Mouse (Mus musculus): ENCODE measurements around the gene Olfr1313. TPM values are rescaled to one million over a fixed set of nuclear protein-coding genes. Genes with fewer than 3 reads are reported as not detected.
"Not testable (repeated sequence)": the region's sequence is repeated elsewhere in the genome, so short reads cannot be mapped to it uniquely, and the experiment has no call there.

Olfr1313 gene
- total RNA-seq (2017): not detected in 2 replicates

DNA sequence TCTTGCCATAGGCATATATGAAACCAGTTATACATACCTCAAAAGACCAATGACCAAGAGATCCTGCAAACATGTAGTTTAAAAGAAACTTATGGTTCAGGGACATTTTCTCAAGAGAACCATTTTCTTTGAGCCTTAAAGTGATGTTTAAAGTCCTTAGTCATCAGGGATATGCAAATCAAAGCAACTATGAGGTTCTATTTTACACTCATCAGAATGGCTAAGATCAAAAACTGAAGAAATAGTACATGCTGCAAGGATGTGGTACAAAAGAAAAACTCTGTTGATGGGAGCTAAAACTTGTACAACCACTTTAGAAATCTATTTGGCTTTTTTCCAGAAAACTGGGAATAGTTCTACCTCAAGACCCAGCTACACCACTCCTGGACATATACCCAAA, at the start of gene Olfr1313:
Gene Olfr1313, minus strand, starts transcription at position 101 of the 400 bp plus-strand sequence.
- ATAC-seq (ENCODE audit: extremely low read depth, insufficient number of reproducible peaks, low FRiP score, poor library complexity, severe bottlenecking): no peak

DNA sequence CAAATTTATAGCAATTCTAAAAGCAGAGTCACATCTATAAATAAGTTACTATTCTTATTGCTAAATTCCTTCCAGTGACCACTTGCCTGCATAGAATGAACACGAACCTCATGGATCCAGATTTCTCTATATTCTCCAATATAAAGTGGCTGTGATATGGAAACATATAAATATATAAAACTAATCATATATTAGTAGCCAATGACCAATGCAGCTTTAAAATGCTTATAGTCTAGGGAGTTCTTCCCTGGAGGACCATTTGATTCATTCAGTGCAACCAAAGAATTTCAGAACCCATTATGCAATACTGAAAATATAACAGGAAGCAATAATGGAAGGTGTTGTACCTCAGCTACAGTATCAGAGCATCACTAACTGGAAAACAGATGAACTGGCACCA, 37.7 kb upstream of the Olfr1313 start, which contains the start of gene Olfr1315-ps1:
Gene Olfr1315-ps1, minus strand, starts transcription at position 101 of the 400 bp plus-strand sequence.
- no peak for ATAC-seq (ENCODE audit: extremely low read depth, insufficient number of reproducible peaks, low FRiP score, poor library complexity, severe bottlenecking)

DNA sequence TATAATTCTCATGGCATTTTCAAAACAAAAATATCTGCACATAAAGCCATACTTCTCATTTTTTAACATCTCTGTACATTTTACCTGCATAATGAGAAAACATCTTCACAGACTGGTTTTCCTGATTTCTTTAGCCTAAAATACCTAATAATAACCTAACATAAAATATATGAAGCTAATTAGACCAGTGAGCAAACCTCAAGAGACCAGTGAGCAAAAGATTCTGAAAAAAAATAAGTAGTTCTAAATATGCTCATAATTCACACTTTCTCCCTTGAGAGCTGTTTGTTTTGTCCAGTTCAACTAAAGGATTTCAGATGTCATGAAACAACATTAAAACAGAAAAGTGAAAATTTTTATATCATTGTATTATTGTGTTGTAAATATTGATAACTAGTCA, 19.0 kb upstream of the Olfr1313 start, which contains the start of gene Olfr1314:
Gene Olfr1314, minus strand, starts transcription at position 101 of the 400 bp plus-strand sequence.
- no peak for ATAC-seq (ENCODE audit: extremely low read depth, insufficient number of reproducible peaks, low FRiP score, poor library complexity, severe bottlenecking)

- no peak for ATAC-seq (ENCODE audit: extremely low read depth, insufficient number of reproducible peaks, low FRiP score, poor library complexity, severe bottlenecking)
These were observed 27.5 kb downstream of the Olfr1313 start, which contains the start of gene Olfr1312 for GRCm38 (mm10) chr2:112050138-112050537. Gene Olfr1312, minus strand, starts transcription at chr2:112050238.

- ATAC-seq (ENCODE audit: extremely low read depth, insufficient number of reproducible peaks, low FRiP score, poor library complexity, severe bottlenecking): not testable (repeated sequence)
These were observed 50.7 kb downstream of the Olfr1313 start for GRCm38 (mm10) chr2:112026971-112027370.

DNA sequence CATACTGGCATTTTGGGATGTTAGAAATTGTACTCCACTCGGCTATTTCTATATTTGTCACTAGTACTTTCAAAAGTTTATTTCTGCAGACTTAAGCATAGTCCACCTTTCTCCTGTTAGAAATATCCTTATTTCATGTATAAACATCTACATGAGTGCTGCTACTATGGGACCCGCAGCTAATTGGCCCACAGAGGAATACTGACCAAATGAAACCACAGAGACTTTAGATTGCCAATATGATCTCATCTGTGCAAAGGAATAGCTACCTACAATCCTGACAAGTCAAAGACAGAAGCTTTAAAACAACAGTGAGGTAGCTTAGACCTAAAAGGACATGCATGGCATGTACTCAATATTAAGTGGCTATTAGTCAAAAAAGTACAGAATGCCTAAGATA, 53.3 kb downstream of the Olfr1313 start, which contains the start of gene Olfr1311:
Gene Olfr1311, minus strand, starts transcription at position 101 of the 400 bp plus-strand sequence.
- ATAC-seq (ENCODE audit: extremely low read depth, insufficient number of reproducible peaks, low FRiP score, poor library complexity, severe bottlenecking): no peak

Other genes starting within 250 kb of the Olfr1313 start
- gene Olfr1305, start 200.7 kb downstream of the Olfr1313 start, total RNA-seq (2017): not detected in 2 replicates
- not detected in 2 replicates for gene Olfr1306, start 161.6 kb downstream of the Olfr1313 start, total RNA-seq (2017)
- gene Olfr1307, start 128.4 kb downstream of the Olfr1313 start, total RNA-seq (2017): under 0.01 and 0.12 TPM in 2 replicates
- gene Olfr1308, start 112.9 kb downstream of the Olfr1313 start, total RNA-seq (2017): not detected in 2 replicates
- not detected in 2 replicates for gene Olfr1309, start 87.6 kb downstream of the Olfr1313 start, total RNA-seq (2017)
- gene Olfr1310, start 65.1 kb downstream of the Olfr1313 start, total RNA-seq (2017): 1.4 TPM in 1 of 2 replicates, not detected in the other
- gene Olfr1311, start 53.4 kb downstream of the Olfr1313 start, total RNA-seq (2017): not detected in 2 replicates
- gene Olfr1312, start 27.6 kb downstream of the Olfr1313 start, total RNA-seq (2017): not detected in 2 replicates
- gene Olfr1314, start 18.9 kb upstream of the Olfr1313 start, total RNA-seq (2017): not detected in 2 replicates
- not detected in 2 replicates for gene Olfr1315-ps1, start 37.6 kb upstream of the Olfr1313 start, total RNA-seq (2017)
- gene Olfr1316, start 57.1 kb upstream of the Olfr1313 start, total RNA-seq (2017): not detected in 2 replicates
- not detected in 2 replicates for gene Olfr1317, start 62.5 kb upstream of the Olfr1313 start, total RNA-seq (2017)
- not detected in 2 replicates for gene Olfr1318, start 76.4 kb upstream of the Olfr1313 start, total RNA-seq (2017)
- 12.5 and 19.2 TPM in 2 replicates for gene Lpcat4, start 161.6 kb upstream of the Olfr1313 start, total RNA-seq (2017)
- gene Nutm1, start 181.4 kb upstream of the Olfr1313 start, total RNA-seq (2017): not detected in 2 replicates
- gene Nop10, start 184.1 kb upstream of the Olfr1313 start, total RNA-seq (2017): 34.6 and 45.7 TPM in 2 replicates
- 376 and 406 TPM in 2 replicates for gene Slc12a6, start 188.0 kb upstream of the Olfr1313 start, total RNA-seq (2017)
- gene Gm21985, start 188.5 kb upstream of the Olfr1313 start, total RNA-seq (2017): 2.0 TPM in 1 of 2 replicates, not detected in the other